Mouse (Mus musculus) adipose tissue, adult 10 weeks (tissue): ENCODE data around the gene Vwce. TPM values are rescaled to one million over a fixed set of nuclear protein-coding genes. Genes with fewer than 3 reads are reported as not detected.

Experiments used
- polyA plus RNA-seq: library from polyadenylated mRNA; stranded (reverse); fragments of 350-450 nt; fragmentation: Illumina TruSeq; extraction: RNeasy Lipid Tissue Mini Kit (QIAGEN cat#74804); gene quantifications from one replicate; pipeline ENCODE4 v1.2.3, GENCODE M21; 2014; ENCODE audit warnings: low read depth, low replicate concordance

Vwce gene
- polyA plus RNA-seq, result 0.17 TPM

DNA sequence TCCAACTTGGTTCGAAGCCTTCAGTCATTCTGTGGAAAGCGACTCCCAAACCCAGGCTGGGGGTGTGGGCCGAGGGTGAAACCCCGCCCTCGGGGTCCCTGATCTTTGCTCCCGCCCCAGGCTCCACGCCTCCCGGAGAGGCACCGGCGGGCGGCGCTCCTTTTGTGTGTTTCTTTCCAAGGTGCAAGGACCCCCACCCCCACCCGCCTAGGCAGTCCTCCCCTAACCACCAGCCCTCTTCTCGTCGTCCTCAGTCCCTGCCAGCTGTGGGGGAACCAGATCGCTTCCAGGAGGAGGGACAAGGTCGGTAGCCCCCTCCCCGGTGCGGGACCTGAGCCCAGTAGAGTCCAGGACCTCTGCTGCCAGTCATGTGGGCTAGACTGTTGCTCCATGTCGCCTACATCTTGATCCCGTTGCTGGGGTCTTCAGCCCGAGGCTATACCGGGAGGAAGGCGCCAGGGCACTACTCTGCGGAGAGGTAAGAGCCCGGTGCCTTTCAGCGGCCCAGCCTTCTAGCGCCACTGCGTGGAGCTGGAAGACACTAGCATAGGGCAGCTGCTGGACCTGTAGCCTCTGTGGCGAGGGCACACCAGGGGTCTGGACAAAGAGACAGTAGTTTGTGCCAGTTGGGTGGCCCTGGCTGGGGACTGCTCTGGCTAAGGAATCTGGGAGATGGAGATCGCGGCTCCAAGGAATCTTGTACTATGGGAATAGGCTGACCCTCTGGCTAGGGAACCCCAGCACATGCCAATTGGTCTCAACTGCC is at the start of gene Vwce:
TSS of gene Vwce (plus strand) at position 108 of the 766 bp plus-strand sequence.

DNA sequence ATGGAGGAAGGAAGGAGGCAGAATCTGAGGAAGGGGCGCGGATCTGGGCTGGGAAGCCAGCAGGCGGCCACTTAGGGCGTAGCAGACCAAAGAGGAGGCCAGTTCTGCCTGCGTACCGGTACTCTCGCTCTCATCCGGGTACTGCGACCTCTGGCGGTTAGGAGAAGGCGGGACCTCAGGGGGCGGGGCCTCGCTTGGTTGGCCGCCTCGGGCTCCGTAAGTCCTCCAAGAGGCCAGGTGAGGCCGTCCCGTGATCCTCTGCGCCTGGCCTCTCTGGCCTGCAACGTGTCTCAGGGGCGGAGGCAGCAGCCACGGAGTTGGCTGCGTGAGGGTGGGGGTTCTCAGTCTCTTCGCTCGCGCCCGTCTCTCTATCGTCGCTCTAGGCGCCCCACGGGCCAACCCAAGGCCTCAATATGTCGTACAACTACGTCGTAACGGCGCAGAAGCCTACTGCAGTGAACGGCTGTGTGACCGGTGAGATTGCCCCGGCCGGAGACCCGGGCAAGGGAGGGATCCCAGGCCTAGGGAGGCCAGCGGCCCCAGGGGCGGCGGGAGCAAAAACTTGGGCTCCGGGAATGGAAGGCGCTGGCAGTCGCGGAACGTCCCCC is 28.6 kb upstream of the Vwce start, which contains the start of the genes Ddb1 and Tkfc:
TSS of gene Ddb1 (plus strand) at position 35 of the 608 bp plus-strand sequence.
TSS of gene Tkfc (minus strand) at position 362 of the 608 bp plus-strand sequence.

DNA sequence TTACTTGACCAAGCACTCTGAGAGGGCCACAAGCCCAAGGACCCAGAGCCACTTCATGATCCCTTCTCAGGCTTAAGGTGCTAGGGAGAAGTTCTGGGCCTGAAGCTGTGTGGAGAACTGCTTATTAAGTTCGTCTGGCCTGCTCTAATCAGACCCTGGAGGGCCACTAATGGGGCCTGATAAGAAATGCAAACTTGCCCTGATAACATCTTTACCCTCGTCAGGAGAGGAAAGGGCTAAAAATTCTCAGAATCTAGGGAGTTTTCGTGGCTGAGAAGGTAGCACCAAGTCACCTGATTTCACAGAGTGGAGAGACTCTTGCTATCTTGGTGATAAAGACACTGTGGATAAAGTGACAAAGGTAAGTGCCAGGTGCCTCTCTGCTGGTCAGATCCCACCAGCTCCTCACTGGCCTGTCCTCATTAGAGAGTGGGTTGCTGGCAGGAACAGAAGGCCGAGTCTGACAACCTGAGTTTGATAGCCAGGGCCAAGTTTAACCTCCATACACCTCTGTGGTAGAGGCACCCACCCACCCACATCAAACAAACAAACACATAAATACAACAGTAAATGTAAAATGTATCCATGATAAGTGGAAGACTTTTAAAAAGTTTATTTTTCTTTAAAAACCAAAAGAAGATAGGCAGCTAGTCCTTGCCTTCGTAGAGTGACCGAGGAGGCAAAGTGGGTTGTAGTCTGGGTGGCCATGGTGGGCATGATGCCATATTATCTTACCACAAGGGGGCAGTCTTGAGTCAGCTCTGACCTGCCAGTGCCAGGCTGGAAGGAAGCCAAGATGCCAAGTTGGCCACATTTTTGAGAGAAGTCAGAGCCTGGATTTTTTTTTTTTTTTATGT is 44.1 kb downstream of the Vwce start, which contains the start of gene Pga5:
TSS of gene Pga5 (minus strand) at position 157 of the 857 bp plus-strand sequence.

GRCm38 (mm10) chr19:10688537-10689352 is 54.7 kb downstream of the Vwce start, which contains the start of gene Vps37c:
Vps37c (plus strand) TSS chr19:10688735.

Other genes starting within 250 kb of the Vwce start
- 3.0 TPM for gene Syt7, start 245.1 kb upstream of the Vwce start, polyA plus RNA-seq
- gene Lrrc10b, start 176.7 kb upstream of the Vwce start, polyA plus RNA-seq, result 4.4 TPM
- gene Ppp1r32, start 151.3 kb upstream of the Vwce start, polyA plus RNA-seq, result 6.6 TPM
- 54.1 TPM for gene Cpsf7, start 108.9 kb upstream of the Vwce start, polyA plus RNA-seq
- 47.1 TPM for gene Sdhaf2, start 108.1 kb upstream of the Vwce start, polyA plus RNA-seq
- gene Tmem216, start 78.0 kb upstream of the Vwce start, polyA plus RNA-seq, result 32.2 TPM
- gene Cyb561a3, start 57.0 kb upstream of the Vwce start, polyA plus RNA-seq, result 19.0 TPM
- 9.8 TPM for gene Tmem138, start 56.9 kb upstream of the Vwce start, polyA plus RNA-seq
- 176 TPM for gene Ddb1, start 28.9 kb upstream of the Vwce start, polyA plus RNA-seq
- 17.4 TPM for gene Tkfc, start 28.6 kb upstream of the Vwce start, polyA plus RNA-seq
- not detected for gene Pga5, start 43.9 kb downstream of the Vwce start, polyA plus RNA-seq
- gene Vps37c, start 54.5 kb downstream of the Vwce start, polyA plus RNA-seq, result 24.5 TPM
- gene Cd5, start 104.8 kb downstream of the Vwce start, polyA plus RNA-seq, result 0.87 TPM
- gene Cd6, start 195.8 kb downstream of the Vwce start, polyA plus RNA-seq, result 0.94 TPM
- gene Slc15a3, start 205.5 kb downstream of the Vwce start, polyA plus RNA-seq, result 3.3 TPM
- 7.4 TPM for gene Tmem132a, start 235.7 kb downstream of the Vwce start, polyA plus RNA-seq
- 79.0 TPM for gene Tmem109, start 247.8 kb downstream of the Vwce start, polyA plus RNA-seq